Mouse (Mus musculus) thymus, adult 2 months (tissue): ENCODE measurements at regions not wholly inside any gene's neighbourhood (a gene's known extent, or its start where the extent isn't known, plus 50 kb on each side); places are given as distances from the start of the nearest gene placed in this dataset.

Experiments
- CTCF ChIP-seq: fragments of 200-500 bp; IDR thresholded peaks from 2 replicates; pipeline ENCODE4 v1.5.1; 2012; ENCODE audit warnings: mild to moderate bottlenecking, control low read depth, low read length, moderate library complexity, borderline replicate concordance; ENCODE audit not compliant: control insufficient read depth, poor library complexity, insufficient read depth; ENCODE audit errors: extremely low read depth
- POLR2A ChIP-seq: fragments of 200-500 bp; IDR thresholded peaks from 2 replicates; pipeline ENCODE4 v1.6.1; 2012; ENCODE audit warnings: mild to moderate bottlenecking, low read length, control low read depth, moderate library complexity; ENCODE audit not compliant: control insufficient read depth, poor library complexity, insufficient read depth; ENCODE audit errors: extremely low read depth

- TF ChIP-seq CTCF, result no peak
- TF ChIP-seq POLR2A, result no peak
Measured at GRCm38 (mm10) chr4:87455863-87456578, 225.7 kb upstream of the Slc24a2 start.
